Mouse (Mus musculus) embryonic fibroblast, embryonic 13.5 days (primary cell): ENCODE data around the gene Irf5. TPM values are rescaled to one million over a fixed set of nuclear protein-coding genes. Genes with fewer than 3 reads are reported as not detected.

Experiments used
- H3K27ac ChIP-seq: 2 replicates; pipeline ENCODE4 v1.5.1; 2012; ENCODE audit warnings: low read length, control low read depth, inconsistent platforms; ENCODE audit not compliant: insufficient read depth
- H3K4me1 ChIP-seq: 2 replicates; pipeline ENCODE4 v1.6.1; 2011; ENCODE audit warnings: low read length; ENCODE audit not compliant: control insufficient read depth, insufficient read depth
- H3K4me3 ChIP-seq: 2 replicates; pipeline ENCODE4 v1.5.1; 2011; ENCODE audit warnings: mild to moderate bottlenecking, control low read depth, low read length; ENCODE audit not compliant: insufficient read depth
- CTCF ChIP-seq: IDR thresholded peaks from 2 replicates; pipeline ENCODE4 v1.5.1; 2011; ENCODE audit warnings: mild to moderate bottlenecking, control low read depth, low read length, moderate library complexity, borderline replicate concordance; ENCODE audit not compliant: insufficient read depth
- POLR2A ChIP-seq: IDR thresholded peaks from 2 replicates; pipeline ENCODE4 v1.6.1; 2011; ENCODE audit warnings: low read depth, mild to moderate bottlenecking, control low read depth, low read length, moderate library complexity
- polyA plus RNA-seq: library from polyadenylated mRNA; stranded (reverse); fragments of >200 nt; gene quantifications from 2 replicates; pipeline ENCODE4 v1.2.4, GENCODE M21; 2011; ENCODE audit warnings: low read depth; ENCODE audit not compliant: missing spikeins, insufficient read length

Gene Irf5
- polyA plus RNA-seq, 1 experiment, result 4.2 TPM

GRCm38 (mm10) chr6:29525256-29525655, 1.2 kb upstream of the Irf5 start:
- Histone ChIP-seq H3K27ac (no peak overlapping the region), H3K4me3 (no peak overlapping the region), H3K4me1 (0 out of 2 replicates have a peak, but pooled peaks cover 4% of the 10 kb centered on the region)
- TF ChIP-seq POLR2A (no peak), CTCF (0 out of 2 replicates have a peak, but pooled peaks have one; percentile 3)

GRCm38 (mm10) chr6:29527361-29528164, 1.1 kb downstream of the Irf5 start:
- no peak overlapping the region for H3K27ac ChIP-seq
- TF ChIP-seq CTCF, result no peak
- TF ChIP-seq POLR2A, result no peak
- 0 out of 2 replicates have a peak, but pooled peaks cover 4% of the 10 kb centered on the region for H3K4me1 ChIP-seq
- H3K4me3 ChIP-seq, result peak overlapping the region; percentile 19

- no peak overlapping the region for H3K27ac ChIP-seq
- H3K4me1 ChIP-seq, result 0 out of 2 replicates have a peak, but pooled peaks cover 4% of the 10 kb centered on the region
- no peak overlapping the region for H3K4me3 ChIP-seq
- no peak for TF ChIP-seq POLR2A
- no peak for TF ChIP-seq CTCF
Measured at GRCm38 (mm10) chr6:29528165-29528505, 1.7 kb downstream of the Irf5 start.

- no peak overlapping the region for H3K27ac ChIP-seq
- 0 out of 2 replicates have a peak, but pooled peaks cover 4% of the 10 kb centered on the region for H3K4me1 ChIP-seq
- H3K4me3 ChIP-seq, result no peak overlapping the region
- TF ChIP-seq CTCF (no peak), POLR2A (no peak)
Measured at GRCm38 (mm10) chr6:29528561-29529443, 2.4 kb downstream of the Irf5 start.

- no peak overlapping the region for H3K4me3 ChIP-seq
- 0 out of 2 replicates have a peak, but pooled peaks cover 4% of the 10 kb centered on the region for H3K4me1 ChIP-seq
- H3K27ac ChIP-seq, result no peak overlapping the region
- TF ChIP-seq CTCF (no peak), POLR2A (no peak)
Measured at GRCm38 (mm10) chr6:29529444-29529820, 3.0 kb downstream of the Irf5 start.

- TF ChIP-seq CTCF (no peak), POLR2A (no peak)
- Histone ChIP-seq H3K4me1 (0 out of 2 replicates have a peak, but pooled peaks cover 4% of the 10 kb centered on the region), H3K4me3 (no peak overlapping the region), H3K27ac (no peak overlapping the region)
Measured at GRCm38 (mm10) chr6:29530050-29530449, 3.6 kb downstream of the Irf5 start.

GRCm38 (mm10) chr6:29535316-29535715, 8.9 kb downstream of the Irf5 start:
- H3K4me3 ChIP-seq, result no peak overlapping the region
- TF ChIP-seq CTCF (no peak), POLR2A (no peak)
- H3K4me1 ChIP-seq, result no peaks in the 10 kb centered on the region
- H3K27ac ChIP-seq, result no peak overlapping the region

- H3K4me1 ChIP-seq, result no peaks in the 10 kb centered on the region
- H3K27ac ChIP-seq, result no peak overlapping the region
- TF ChIP-seq CTCF (no peak), POLR2A (no peak)
- no peak overlapping the region for H3K4me3 ChIP-seq
Measured at GRCm38 (mm10) chr6:29536651-29537193, 10.3 kb downstream of the Irf5 start.

- TF ChIP-seq CTCF (no peak), POLR2A (no peak)
- Histone ChIP-seq H3K4me3 (no peak overlapping the region), H3K27ac (no peak overlapping the region), H3K4me1 (no peaks in the 10 kb centered on the region)
Measured at GRCm38 (mm10) chr6:29537221-29537620, 10.8 kb downstream of the Irf5 start.
